Mouse (Mus musculus) ovary, postnatal 10 days (tissue): ENCODE measurements at regions not wholly inside any gene's neighbourhood (a gene's known extent, or its start where the extent isn't known, plus 50 kb on each side); places are given as distances from the start of the nearest gene placed in this dataset.

ENCODE experiments used
- DNase-seq: peaks from one replicate; pipeline ENCODE4 v3.0.0; 2022; ENCODE audit warnings: low spot score

GRCm38 (mm10) chr2:169237321-169237720 lies 281.9 kb upstream of the Zfp64 start:
- no peak for DNase-seq

GRCm38 (mm10) chr2:169234368-169235070 lies 279.1 kb upstream of the Zfp64 start:
- no peak for DNase-seq

- no peak for DNase-seq
Observed at GRCm38 (mm10) chr2:169233151-169234123, 278.1 kb upstream of the Zfp64 start.

GRCm38 (mm10) chr2:169222264-169222663 lies 266.9 kb upstream of the Zfp64 start:
- DNase-seq = no peak

- no peak for DNase-seq
Observed at GRCm38 (mm10) chr2:169221141-169221540, 265.8 kb upstream of the Zfp64 start.

- DNase-seq = no peak
Observed at GRCm38 (mm10) chr2:169215546-169216043, 260.2 kb upstream of the Zfp64 start.

GRCm38 (mm10) chr2:169214396-169214795 lies 259.0 kb upstream of the Zfp64 start:
- no peak for DNase-seq

- DNase-seq = no peak
Observed at GRCm38 (mm10) chr2:169213314-169213713, 257.9 kb upstream of the Zfp64 start.

- DNase-seq = no peak
Observed at GRCm38 (mm10) chr2:169212676-169213257, 257.4 kb upstream of the Zfp64 start.

- DNase-seq = no peak
Observed at GRCm38 (mm10) chr2:169204254-169204752, 248.9 kb upstream of the Zfp64 start.

GRCm38 (mm10) chr2:169191974-169192373 lies 236.6 kb upstream of the Zfp64 start:
- no peak for DNase-seq

GRCm38 (mm10) chr2:169191465-169191864 lies 236.1 kb upstream of the Zfp64 start:
- no peak for DNase-seq

- DNase-seq = no peak
Observed at GRCm38 (mm10) chr2:169177565-169177964, 222.2 kb upstream of the Zfp64 start.

- no peak for DNase-seq
Observed at GRCm38 (mm10) chr2:169168795-169169194, 213.4 kb upstream of the Zfp64 start.

GRCm38 (mm10) chr2:169168376-169168775 lies 213.0 kb upstream of the Zfp64 start:
- DNase-seq = no peak

- DNase-seq = no peak
Observed at GRCm38 (mm10) chr2:169161651-169162050, 206.3 kb upstream of the Zfp64 start.

GRCm38 (mm10) chr2:169158760-169159159 lies 203.4 kb upstream of the Zfp64 start:
- DNase-seq = no peak

GRCm38 (mm10) chr2:169158005-169158673 lies 202.8 kb upstream of the Zfp64 start:
- no peak for DNase-seq

- no peak for DNase-seq
Observed at GRCm38 (mm10) chr2:169156908-169157307, 201.5 kb upstream of the Zfp64 start.

- no peak for DNase-seq
Observed at GRCm38 (mm10) chr2:169154881-169155280, 199.5 kb upstream of the Zfp64 start.

- no peak for DNase-seq
Observed at GRCm38 (mm10) chr2:169147655-169148054, 192.3 kb upstream of the Zfp64 start.

- no peak for DNase-seq
Observed at GRCm38 (mm10) chr2:169142224-169142623, 186.8 kb upstream of the Zfp64 start.
